Mouse (Mus musculus): ENCODE results near the gene Eid2. TPM values are rescaled to one million over a fixed set of nuclear protein-coding genes. Genes with fewer than 3 reads are reported as not detected.
"Not testable (repeated sequence)": the region's sequence is repeated elsewhere in the genome, so short reads cannot be mapped to it uniquely, and the experiment has no call there.

Gene Eid2
- 2.1 TPM in 2 replicates for polyA plus RNA-seq (2016; fragmentation: Nextera tagmentation; extraction: Ambion mirVana)

DNA sequence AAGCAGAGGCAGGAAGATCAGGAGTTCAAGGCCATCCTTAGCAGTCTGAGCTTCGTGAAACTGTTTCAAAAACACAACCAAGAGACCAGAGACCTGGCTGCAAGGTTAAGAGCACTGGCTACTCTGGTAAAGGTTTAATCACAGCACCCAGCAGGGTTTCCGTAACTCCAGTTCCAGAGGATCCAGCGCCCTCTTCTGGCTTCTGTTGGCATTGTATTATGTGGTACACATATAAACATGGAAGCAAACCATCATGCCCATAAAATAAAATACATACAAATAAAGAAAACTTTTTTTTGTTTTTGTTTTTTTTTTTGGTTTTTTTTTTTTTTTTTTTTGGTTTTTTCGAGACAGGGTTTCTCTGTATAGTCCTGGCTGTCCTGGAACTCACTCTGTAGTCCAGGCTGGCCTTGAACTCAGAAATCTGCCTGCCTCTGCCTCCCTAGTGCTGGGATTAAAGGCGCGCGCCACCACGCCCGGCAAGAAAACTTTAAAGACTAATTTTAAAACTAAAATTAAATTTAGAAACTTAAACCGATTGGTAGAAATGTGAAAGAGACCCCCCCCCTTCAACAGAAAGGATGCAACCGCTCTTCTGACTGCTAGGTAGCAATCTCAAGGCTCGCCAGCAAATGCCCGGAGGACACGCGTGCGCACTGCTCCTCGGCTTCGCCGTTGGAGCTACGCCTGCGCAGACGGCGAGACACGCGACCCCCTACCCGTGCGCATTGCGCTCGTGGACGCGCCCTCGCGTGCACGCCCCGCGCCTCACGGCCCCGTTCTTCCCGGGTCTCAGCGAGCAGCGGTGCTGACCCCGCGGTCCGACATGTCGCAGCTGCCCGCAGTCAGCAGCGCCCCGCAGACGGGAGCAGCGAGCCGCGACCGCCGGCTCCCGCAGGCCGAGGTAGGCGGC lies at the start of gene Eid2:
Gene Eid2 (plus strand): TSS at position 753 of the 913 bp plus-strand sequence.
- Histone ChIP-seq H3K27ac (peak within 1 kb of the TSS; percentile 97), H3K9me3 (0 out of 2 replicates have a peak, but pooled peaks cover 13% of the 10 kb centered on the region), H3K27me3 (ENCODE audit: insufficient read depth, poor library complexity, severe bottlenecking) (no peaks in the 10 kb centered on the region), H3K36me3 (peaks cover 33% of the 10 kb centered on the region), H3K4me3 (peak within 1 kb of the TSS; percentile 84), H3K4me1 (replicated peaks) (peaks cover 8% of the 10 kb centered on the region)
- peak; percentile 89 for DNase-seq (ENCODE audit: low spot score)
- 7% methylated on average over 57 of the region's 57 CpGs for WGBS

DNA sequence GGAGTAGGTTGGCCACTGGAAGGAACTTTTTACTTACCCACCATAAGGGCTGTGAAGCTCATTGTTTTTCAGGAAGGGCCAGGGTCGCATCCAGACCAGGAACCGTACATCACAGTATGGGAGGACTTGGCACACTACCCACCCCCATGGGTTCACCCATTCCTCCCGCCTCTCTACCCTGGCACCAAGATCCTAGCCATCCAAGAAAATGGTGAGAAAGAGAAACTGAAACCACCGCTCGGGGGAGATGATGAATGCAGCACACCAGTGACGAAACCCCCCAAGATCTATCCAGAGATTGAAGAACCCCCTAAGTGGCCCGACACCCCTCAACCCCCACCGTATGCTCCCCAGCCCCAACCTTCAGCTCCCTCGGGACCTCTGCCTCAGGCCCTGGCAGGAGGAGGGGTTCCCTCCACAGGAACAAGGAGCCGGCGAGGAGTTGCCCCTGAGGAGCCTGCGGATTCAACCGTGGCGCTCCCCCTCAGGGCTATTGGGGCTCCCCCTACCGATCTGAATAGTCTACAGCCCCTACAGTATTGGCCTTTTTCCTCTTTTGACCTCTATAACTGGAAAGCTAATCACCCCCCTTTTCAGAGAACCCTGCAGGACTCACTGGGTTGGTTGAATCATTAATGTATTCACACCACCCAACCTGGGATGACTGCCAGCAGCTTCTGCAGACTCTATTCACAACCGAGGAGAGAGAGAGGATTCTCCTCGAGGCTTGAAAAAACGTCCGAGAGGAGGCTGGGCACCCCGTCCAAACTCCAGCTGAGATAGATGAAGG lies 48.5 kb upstream of the Eid2 start:
- not testable (repeated sequence) for H3K4me3 ChIP-seq; H3K4me1 ChIP-seq (replicated peaks); DNase-seq (ENCODE audit: low spot score); H3K36me3 ChIP-seq; H3K9me3 ChIP-seq; H3K27ac ChIP-seq; H3K27me3 ChIP-seq (ENCODE audit: insufficient read depth, poor library complexity, severe bottlenecking)
- WGBS, result 91% methylated on average over 20 of the region's 20 CpGs

DNA sequence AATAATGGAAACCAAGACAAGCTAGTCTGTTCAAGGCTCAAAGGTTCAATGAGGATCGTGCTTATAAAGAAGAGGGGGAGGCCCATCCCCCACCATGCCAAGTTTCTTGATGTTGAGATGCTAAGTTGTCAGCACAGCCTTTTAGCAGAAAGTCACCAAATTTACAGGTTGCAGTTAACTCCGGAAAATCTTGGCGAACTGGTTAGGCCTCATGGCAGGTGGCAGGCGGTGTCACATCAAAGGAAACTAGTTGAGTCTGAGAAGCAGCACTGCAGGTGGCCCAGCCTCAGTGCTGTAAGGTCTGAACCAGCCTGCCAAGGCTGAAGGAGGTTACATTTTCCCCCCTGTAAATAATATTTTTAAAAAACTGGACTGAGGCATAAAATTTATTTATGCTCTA lies 40.8 kb upstream of the Eid2 start:
- H3K9me3 ChIP-seq, result peaks cover 32% of the 10 kb centered on the region
- not testable (repeated sequence) for H3K27ac ChIP-seq; H3K4me1 ChIP-seq (replicated peaks); H3K36me3 ChIP-seq; DNase-seq (ENCODE audit: low spot score); H3K27me3 ChIP-seq (ENCODE audit: insufficient read depth, poor library complexity, severe bottlenecking); H3K4me3 ChIP-seq
- 86% methylated on average over 4 of the region's 4 CpGs for WGBS

GRCm38 (mm10) chr7:28227421-28227820 lies 40.3 kb upstream of the Eid2 start:
- H3K4me3 ChIP-seq; H3K4me1 ChIP-seq (replicated peaks); H3K36me3 ChIP-seq; DNase-seq (ENCODE audit: low spot score); H3K27ac ChIP-seq; H3K27me3 ChIP-seq (ENCODE audit: insufficient read depth, poor library complexity, severe bottlenecking): not testable (repeated sequence)
- peaks cover 32% of the 10 kb centered on the region for H3K9me3 ChIP-seq
- 89% methylated on average over 4 of the region's 4 CpGs for WGBS

DNA sequence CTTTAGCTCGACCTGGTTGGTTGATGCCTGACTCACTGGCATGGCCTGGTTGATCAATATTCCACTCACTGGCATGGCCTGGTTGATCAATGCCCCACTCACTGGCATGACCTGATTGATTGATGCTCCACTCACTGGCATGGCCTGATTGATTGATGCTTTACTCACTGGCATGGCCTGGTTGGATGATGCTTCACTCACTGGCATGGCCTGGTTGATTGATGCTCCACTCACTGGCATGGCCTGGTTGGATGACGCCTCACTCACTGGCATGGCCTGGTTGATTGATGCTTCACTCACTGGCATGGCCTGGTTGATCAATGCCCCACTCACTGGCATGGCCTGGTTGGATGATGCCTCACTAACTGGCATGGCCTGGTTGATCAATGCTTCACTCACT lies 23.7 kb upstream of the Eid2 start:
- 73% methylated on average over 2 of the region's 2 CpGs for WGBS
- not testable (repeated sequence) for H3K4me1 ChIP-seq (replicated peaks); H3K4me3 ChIP-seq; H3K27ac ChIP-seq; H3K36me3 ChIP-seq; H3K27me3 ChIP-seq (ENCODE audit: insufficient read depth, poor library complexity, severe bottlenecking); DNase-seq (ENCODE audit: low spot score)
- peaks cover 24% of the 10 kb centered on the region for H3K9me3 ChIP-seq

DNA sequence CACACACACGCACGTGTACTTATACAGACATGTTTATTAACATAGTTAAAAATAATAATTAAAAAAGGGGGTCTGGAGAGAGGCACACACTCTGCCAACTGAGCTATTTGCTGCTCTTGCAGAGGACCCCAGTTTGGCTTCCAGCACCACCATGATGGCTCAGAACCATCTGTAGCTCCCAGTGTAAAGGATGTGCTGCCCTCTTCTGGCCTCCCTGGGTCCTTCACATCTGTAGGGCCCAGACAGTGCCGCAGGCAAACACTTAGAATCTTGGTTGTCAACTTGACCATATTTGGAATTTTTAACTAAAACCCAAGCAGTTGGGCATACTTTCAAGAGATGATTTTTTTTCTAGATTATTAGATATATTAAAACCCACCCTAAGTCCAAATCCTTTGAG lies 18.7 kb upstream of the Eid2 start:
- WGBS, result 89% methylated on average over 3 of the region's 3 CpGs

GRCm38 (mm10) chr7:28251976-28252375 lies 15.7 kb upstream of the Eid2 start:
- 89% methylated on average over 17 of the region's 17 CpGs for WGBS
- Histone ChIP-seq H3K27ac (no peak overlapping the region), H3K4me3 (no peak overlapping the region), H3K9me3 (peaks cover 16% of the 10 kb centered on the region), H3K36me3 (no peaks in the 10 kb centered on the region), H3K27me3 (ENCODE audit: insufficient read depth, poor library complexity, severe bottlenecking) (no peaks in the 10 kb centered on the region), H3K4me1 (replicated peaks) (no peaks in the 10 kb centered on the region)
- no peak for DNase-seq (ENCODE audit: low spot score)

More for the DNA sequence above, 18.7 kb upstream of the Eid2 start:
- no peak overlapping the region for H3K27ac ChIP-seq
- H3K4me3 ChIP-seq, result no peak overlapping the region
- DNase-seq (ENCODE audit: low spot score), result no peak
- H3K9me3 ChIP-seq, result peaks cover 10% of the 10 kb centered on the region
- no peaks in the 10 kb centered on the region for H3K27me3 ChIP-seq (ENCODE audit: insufficient read depth, poor library complexity, severe bottlenecking)
- no peaks in the 10 kb centered on the region for H3K36me3 ChIP-seq
- H3K4me1 ChIP-seq (replicated peaks), result no peaks in the 10 kb centered on the region

DNA sequence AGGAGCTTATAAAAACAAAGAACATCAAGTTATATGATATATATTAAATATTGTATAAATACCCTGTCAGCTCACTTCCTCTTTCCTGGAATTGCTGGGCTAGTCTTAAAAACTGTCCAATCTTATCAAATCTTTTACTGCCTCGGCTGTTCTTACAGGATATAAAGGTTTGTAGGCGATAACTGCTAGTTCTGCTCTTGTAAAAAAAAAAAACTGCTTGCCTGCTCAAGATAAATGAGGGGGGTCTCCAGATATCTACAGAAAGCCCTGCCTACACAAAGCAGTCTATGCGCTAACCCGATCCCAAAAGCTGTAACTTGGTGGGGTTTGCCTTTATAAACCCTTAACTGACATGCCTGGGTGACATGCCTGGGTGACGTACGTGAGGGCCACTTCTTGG lies 13.1 kb upstream of the Eid2 start:
- H3K4me3 ChIP-seq, result no peak overlapping the region
- DNase-seq (ENCODE audit: low spot score), result no peak
- 95% methylated on average over 6 of the region's 6 CpGs for WGBS
- H3K4me1 ChIP-seq (replicated peaks), result no peaks in the 10 kb centered on the region
- H3K36me3 ChIP-seq, result no peaks in the 10 kb centered on the region
- H3K27me3 ChIP-seq (ENCODE audit: insufficient read depth, poor library complexity, severe bottlenecking), result no peaks in the 10 kb centered on the region
- H3K27ac ChIP-seq, result no peak overlapping the region
- H3K9me3 ChIP-seq, result peaks cover 6% of the 10 kb centered on the region; the same call in 1 of the 2 replicates

DNA sequence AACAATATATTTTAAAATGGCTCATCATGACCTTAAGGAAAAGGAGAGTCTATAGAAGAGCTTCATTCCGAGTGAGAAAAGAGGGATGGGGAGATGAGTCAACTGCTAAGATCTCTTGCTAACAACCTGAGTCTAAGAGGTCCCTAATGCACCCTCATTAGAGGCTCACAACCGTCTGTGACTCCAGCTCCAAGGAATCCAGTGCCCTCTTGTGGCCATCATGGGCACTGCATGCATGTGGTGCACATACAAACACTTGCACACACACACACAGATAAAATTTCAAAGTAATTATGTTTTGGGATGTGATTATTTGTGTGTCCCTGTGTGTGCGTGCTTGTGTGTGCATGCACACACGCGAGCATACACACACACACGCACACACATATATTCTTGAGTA lies 12.2 kb upstream of the Eid2 start:
- 78% methylated on average over 6 of the region's 6 CpGs for WGBS
- no peaks in the 10 kb centered on the region for H3K27me3 ChIP-seq (ENCODE audit: insufficient read depth, poor library complexity, severe bottlenecking)
- no peaks in the 10 kb centered on the region for H3K4me1 ChIP-seq (replicated peaks)
- no peaks in the 10 kb centered on the region for H3K36me3 ChIP-seq
- peaks cover 6% of the 10 kb centered on the region; the same call in 1 of the 2 replicates for H3K9me3 ChIP-seq
- no peak for DNase-seq (ENCODE audit: low spot score)
- H3K27ac ChIP-seq, result no peak overlapping the region
- H3K4me3 ChIP-seq, result no peak overlapping the region

DNA sequence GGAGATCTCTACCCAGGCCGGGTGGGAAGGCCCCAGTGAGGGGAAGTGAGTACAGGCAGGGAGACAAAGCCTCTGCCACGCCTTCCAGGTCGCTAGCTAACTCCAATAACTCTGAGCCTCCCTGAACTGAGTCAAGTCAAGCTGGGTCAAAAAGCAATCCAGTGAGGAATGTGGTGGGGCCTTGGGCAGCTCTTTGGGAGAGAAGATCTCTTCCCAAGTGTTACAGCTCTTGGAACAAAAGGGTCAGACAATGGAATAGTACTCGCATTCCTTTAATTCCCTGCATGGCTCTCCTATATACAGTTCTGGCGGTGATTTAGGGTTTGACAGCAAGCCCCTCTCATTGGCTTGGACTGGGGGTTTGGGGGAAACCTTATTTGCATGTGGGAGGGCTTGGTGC lies 4.8 kb upstream of the Eid2 start:
- no peak for DNase-seq (ENCODE audit: low spot score)
- WGBS, result 55% methylated on average over 5 of the region's 5 CpGs
- Histone ChIP-seq H3K9me3 (no peaks in the 10 kb centered on the region), H3K36me3 (no peaks in the 10 kb centered on the region), H3K27me3 (ENCODE audit: insufficient read depth, poor library complexity, severe bottlenecking) (no peaks in the 10 kb centered on the region), H3K4me3 (no peak overlapping the region), H3K27ac (no peak overlapping the region), H3K4me1 (replicated peaks) (no peaks in the 10 kb centered on the region)

- H3K4me1 ChIP-seq (replicated peaks), result peaks cover 7% of the 10 kb centered on the region
- 11% methylated on average over 15 of the region's 15 CpGs for WGBS
- H3K36me3 ChIP-seq, result no peaks in the 10 kb centered on the region
- no peak overlapping the region for H3K4me3 ChIP-seq
- no peaks in the 10 kb centered on the region for H3K9me3 ChIP-seq
- H3K27me3 ChIP-seq (ENCODE audit: insufficient read depth, poor library complexity, severe bottlenecking), result no peaks in the 10 kb centered on the region
- no peak overlapping the region for H3K27ac ChIP-seq
- DNase-seq (ENCODE audit: low spot score), result peak; percentile 76
Measured at GRCm38 (mm10) chr7:28263786-28264185, 3.9 kb upstream of the Eid2 start.

DNA sequence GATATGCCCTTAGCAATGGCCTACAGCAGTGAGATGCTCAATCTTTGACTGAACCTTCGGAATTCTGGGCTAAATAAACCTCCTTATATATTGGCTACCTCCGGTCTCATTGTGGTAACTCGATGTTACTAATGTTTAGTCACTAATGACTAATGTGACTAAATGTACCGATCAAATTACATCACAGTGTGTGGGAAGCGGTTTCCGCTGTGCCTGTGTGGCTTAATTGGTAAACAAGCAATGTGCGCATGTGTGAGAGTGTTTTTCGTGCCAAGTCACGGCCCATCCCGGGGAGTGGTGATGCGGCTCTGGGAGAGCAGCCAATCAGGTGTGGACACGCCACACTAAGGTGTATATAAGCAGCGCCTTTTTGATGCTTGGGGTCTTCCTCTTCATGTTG lies 2.3 kb upstream of the Eid2 start:
- peaks cover 8% of the 10 kb centered on the region for H3K4me1 ChIP-seq (replicated peaks)
- no peak overlapping the region for H3K27ac ChIP-seq
- 93% methylated on average over 13 of the region's 13 CpGs for WGBS
- peaks cover 14% of the 10 kb centered on the region for H3K36me3 ChIP-seq
- 0 out of 2 replicates have a peak, but pooled peaks cover 7% of the 10 kb centered on the region for H3K9me3 ChIP-seq
- no peak overlapping the region for H3K4me3 ChIP-seq
- H3K27me3 ChIP-seq (ENCODE audit: insufficient read depth, poor library complexity, severe bottlenecking), result no peaks in the 10 kb centered on the region
- no peak for DNase-seq (ENCODE audit: low spot score)

GRCm38 (mm10) chr7:28268042-28268531 lies 406 bp downstream of the Eid2 start:
- Histone ChIP-seq H3K4me1 (replicated peaks) (peaks cover 8% of the 10 kb centered on the region), H3K4me3 (peak overlapping the region; percentile 84), H3K27ac (peak overlapping the region; percentile 97), H3K36me3 (peaks cover 40% of the 10 kb centered on the region), H3K9me3 (0 out of 2 replicates have a peak, but pooled peaks cover 13% of the 10 kb centered on the region), H3K27me3 (ENCODE audit: insufficient read depth, poor library complexity, severe bottlenecking) (no peaks in the 10 kb centered on the region)
- under 1% methylated on average over 62 of the region's 62 CpGs for WGBS
- DNase-seq (ENCODE audit: low spot score), result peak; percentile 71
